Mouse (Mus musculus) cortical plate, adult 2 months (tissue): Measurements from ENCODE around the gene Gm4305. TPM values are rescaled to one million over a fixed set of nuclear protein-coding genes. Genes with fewer than 3 reads are reported as not detected.
"Not testable (repeated sequence)": the region's sequence is repeated elsewhere in the genome, so short reads cannot be mapped to it uniquely, and the experiment has no call there.

Experiments
- H3K27ac ChIP-seq: fragments of 200-500 bp; 2 replicates; pipeline ENCODE4 v1.5.1; 2012; ENCODE audit warnings: low read length, control low read depth, inconsistent platforms; ENCODE audit not compliant: insufficient read depth
- H3K4me1 ChIP-seq: fragments of 200-500 bp; 2 replicates; pipeline ENCODE4 v1.6.1; 2011; ENCODE audit warnings: low read length; ENCODE audit not compliant: control insufficient read depth, insufficient read depth
- H3K4me3 ChIP-seq: fragments of 200-500 bp; 2 replicates; pipeline ENCODE4 v1.5.1; 2011; ENCODE audit warnings: mild to moderate bottlenecking, low read length, control low read depth; ENCODE audit not compliant: insufficient read depth
- polyA plus RNA-seq: library from polyadenylated mRNA; depleted of rRNA; stranded (reverse); fragments of >200 nt; gene quantifications from 2 replicates; pipeline ENCODE4 v1.2.3, GENCODE M21; 2012; rRNA removed

Gm4305 gene
- not detected in 2 replicates for polyA plus RNA-seq

GRCm38 (mm10) chr10:100350793-100351192 lies at the start of gene Gm4305:
Gene Gm4305 (plus strand): TSS chr10:100351093.
- not testable (repeated sequence) for H3K4me1 ChIP-seq, H3K4me3 ChIP-seq

DNA sequence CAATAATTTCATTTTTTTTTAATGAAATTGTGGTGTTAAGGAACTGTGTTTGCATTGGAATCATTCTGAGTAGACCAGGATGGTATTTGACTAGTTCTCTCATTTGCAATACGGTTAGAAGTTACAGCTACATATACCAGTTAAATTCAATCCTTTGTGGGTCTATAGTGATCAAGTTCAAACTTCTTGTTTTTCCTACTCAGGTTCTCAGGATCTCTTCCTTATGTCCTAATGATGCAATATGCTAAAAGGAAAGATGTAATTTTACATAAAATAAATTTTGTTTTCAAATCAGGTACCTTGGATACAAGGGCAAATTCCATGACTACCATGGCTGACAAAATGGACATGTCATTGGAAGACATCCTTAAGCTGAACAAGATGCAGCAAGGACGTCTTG lies 15.5 kb upstream of the Gm4305 start, which contains the start of gene Gm4301:
Gm4301 (plus strand) TSS at position 301 of the 400 bp plus-strand sequence.
- H3K27ac ChIP-seq, H3K4me1 ChIP-seq, H3K4me3 ChIP-seq: not testable (repeated sequence)

More at GRCm38 (mm10) chr10:100350793-100351192, at the start of gene Gm4305:
- not testable (repeated sequence) for H3K27ac ChIP-seq

DNA sequence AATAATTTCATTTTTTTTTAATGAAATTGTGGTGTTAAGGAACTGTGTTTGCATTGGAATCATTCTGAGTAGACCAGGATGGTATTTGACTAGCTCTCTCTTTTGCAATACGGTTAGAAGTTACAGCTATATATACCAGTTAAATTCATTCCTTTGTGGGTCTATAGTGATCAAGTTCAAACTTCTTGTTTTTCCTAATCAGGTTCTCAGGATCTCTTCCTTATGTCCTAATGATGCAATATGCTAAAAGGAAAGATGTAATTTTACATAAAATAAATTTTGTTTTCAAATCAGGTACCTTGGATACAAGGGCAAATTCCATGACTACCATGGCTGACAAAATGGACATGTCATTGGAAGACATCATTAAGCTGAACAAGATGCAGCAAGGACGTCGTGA lies 10.4 kb upstream of the Gm4305 start, which contains the start of gene Gm4302:
Gm4302 (plus strand) TSS at position 301 of the 400 bp plus-strand sequence.
- H3K4me1 ChIP-seq, H3K4me3 ChIP-seq, H3K27ac ChIP-seq: not testable (repeated sequence)

DNA sequence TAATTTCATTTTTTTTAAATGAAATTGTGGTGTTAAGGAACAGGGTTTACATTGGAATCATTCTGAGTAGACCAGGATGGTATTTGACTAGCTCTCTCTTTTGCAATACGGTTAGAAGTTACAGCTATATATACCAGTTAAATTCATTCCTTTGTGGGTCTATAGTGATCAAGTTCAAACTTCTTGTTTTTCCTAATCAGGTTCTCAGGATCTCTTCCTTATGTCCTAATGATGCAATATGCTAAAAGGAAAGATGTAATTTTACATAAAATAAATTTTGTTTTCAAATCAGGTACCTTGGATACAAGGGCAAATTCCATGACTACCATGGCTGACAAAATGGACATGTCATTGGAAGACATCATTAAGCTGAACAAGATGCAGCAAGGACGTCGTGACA lies 5.2 kb upstream of the Gm4305 start, which contains the start of gene Gm4303:
Gm4303 (plus strand) TSS at position 301 of the 400 bp plus-strand sequence.
- H3K27ac ChIP-seq, H3K4me1 ChIP-seq, H3K4me3 ChIP-seq: not testable (repeated sequence)

DNA sequence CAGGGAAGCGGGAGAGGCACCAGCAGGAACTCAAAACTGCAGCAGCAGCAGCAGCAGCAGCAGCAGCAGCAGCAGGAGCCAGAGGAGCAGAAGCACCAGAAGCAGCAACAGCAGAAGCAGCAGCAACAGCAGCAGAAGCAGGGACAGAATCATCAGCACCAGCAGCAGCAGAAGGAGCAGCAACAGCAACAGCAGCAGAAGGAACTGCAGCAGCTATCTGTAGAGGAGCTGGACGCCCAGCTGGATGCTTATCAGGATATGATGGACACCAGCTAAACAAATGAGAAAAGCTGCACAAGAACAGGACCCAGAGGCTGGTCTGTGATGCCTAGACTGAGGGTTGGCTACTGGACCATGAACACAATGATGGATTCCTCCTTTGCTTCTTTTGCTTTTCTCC lies 5.9 kb downstream of the Gm4305 start:
- H3K4me3 ChIP-seq, H3K4me1 ChIP-seq, H3K27ac ChIP-seq: not testable (repeated sequence)

GRCm38 (mm10) chr10:100361038-100361437 lies 10.1 kb downstream of the Gm4305 start, which contains the start of gene Gm4307:
Gene Gm4307 (plus strand): TSS chr10:100361338.
- not testable (repeated sequence) for H3K4me3 ChIP-seq, H3K27ac ChIP-seq

GRCm38 (mm10) chr10:100382460-100382859 lies 31.6 kb downstream of the Gm4305 start, which contains the start of gene Gm4312:
Gene Gm4312 (minus strand): TSS chr10:100382560.
- not testable (repeated sequence) for H3K4me3 ChIP-seq, H3K4me1 ChIP-seq, H3K27ac ChIP-seq

More at GRCm38 (mm10) chr10:100361038-100361437, 10.1 kb downstream of the Gm4305 start, which contains the start of gene Gm4307:
- not testable (repeated sequence) for H3K4me1 ChIP-seq

Other genes with a start within 250 kb of the Gm4305 start
- not detected in 2 replicates for gene Gm4301, start 15.4 kb upstream of the Gm4305 start, polyA plus RNA-seq
- gene Gm4302, start 10.3 kb upstream of the Gm4305 start, polyA plus RNA-seq = not detected in 2 replicates
- gene Gm4303, start 5.1 kb upstream of the Gm4305 start, polyA plus RNA-seq = not detected in 2 replicates
- not detected in 2 replicates for gene Gm4307, start 10.2 kb downstream of the Gm4305 start, polyA plus RNA-seq
- not detected in 2 replicates for gene Gm4312, start 31.5 kb downstream of the Gm4305 start, polyA plus RNA-seq
- 6.3 and 6.6 TPM in 2 replicates for gene Tmtc3, start 136.3 kb downstream of the Gm4305 start, polyA plus RNA-seq
- 7.8 and 8.1 TPM in 2 replicates for gene Cep290, start 136.5 kb downstream of the Gm4305 start, polyA plus RNA-seq
- 21.5 and 22.9 TPM in 2 replicates for gene 4930430F08Rik, start 239.3 kb downstream of the Gm4305 start, polyA plus RNA-seq
- not detected in 2 replicates for gene 1700017N19Rik, start 239.4 kb downstream of the Gm4305 start, polyA plus RNA-seq